Mouse (Mus musculus): ENCODE measurements around the gene Abhd6.

DNA sequence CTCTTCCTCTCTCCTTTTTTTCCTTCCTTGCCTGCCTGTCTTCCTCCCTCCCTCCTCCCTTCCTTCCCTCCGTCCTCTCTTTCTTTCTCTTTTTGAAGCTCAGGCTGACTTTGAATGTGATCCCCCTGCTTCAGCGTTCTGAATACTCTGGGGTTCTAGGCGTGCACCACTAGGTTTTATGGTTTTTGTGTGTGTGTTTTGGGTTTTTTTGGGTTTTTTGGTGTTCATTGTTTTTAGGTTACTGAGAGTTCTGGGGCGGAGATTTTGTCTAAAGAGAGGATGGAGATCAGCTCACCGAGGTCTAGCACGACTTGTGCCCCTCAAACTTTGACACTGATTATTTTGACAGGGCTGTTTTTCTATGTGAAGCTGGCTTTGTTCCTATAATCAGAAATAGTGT, 9.2 kb downstream of the Abhd6 start:
- TF ChIP-seq GATA1 (IDR thresholded peaks at IDR 0.05; ENCODE audit: borderline replicate concordance, low read length), result no peak
- TF ChIP-seq CTCF (IDR thresholded peaks at IDR 0.05; ENCODE audit: low read depth, low read length), result no peak
- TF ChIP-seq TAL1 (conservative IDR thresholded peaks at IDR 0.05; ENCODE audit: low read depth, low read length), result no peak
- no peak for TF ChIP-seq POLR2AphosphoS5 (IDR thresholded peaks at IDR 0.05; ENCODE audit: insufficient replicate concordance, low read depth, low read length)
- TF ChIP-seq GATA2 (IDR thresholded peaks at IDR 0.05; ENCODE audit: borderline replicate concordance, low read depth, low read length), result no peak
